Mouse (Mus musculus) left cerebral cortex, postnatal 4 days (tissue): ENCODE data around the gene E130114P18Rik. TPM values are rescaled to one million over a fixed set of nuclear protein-coding genes. Genes with fewer than 3 reads are reported as not detected.

Source experiments
- DNase-seq: peaks from one replicate; pipeline ENCODE4 v3.0.0-alpha.2; 2022
- intact Hi-C: fragments of 180-260 bp; cut with DNase I; formaldehyde crosslinking; loops from one replicate; pipeline ENCODE4 v1.15.1; 2025
- total RNA-seq, 2 experiments: library from RNA; stranded (reverse); gene quantifications; 2 replicates each; pipeline ENCODE4 v1.2.3; 2021

The E130114P18Rik gene
- total RNA-seq, 2 experiments from 2014 or later: 6.6 to 8.2 TPM

DNA sequence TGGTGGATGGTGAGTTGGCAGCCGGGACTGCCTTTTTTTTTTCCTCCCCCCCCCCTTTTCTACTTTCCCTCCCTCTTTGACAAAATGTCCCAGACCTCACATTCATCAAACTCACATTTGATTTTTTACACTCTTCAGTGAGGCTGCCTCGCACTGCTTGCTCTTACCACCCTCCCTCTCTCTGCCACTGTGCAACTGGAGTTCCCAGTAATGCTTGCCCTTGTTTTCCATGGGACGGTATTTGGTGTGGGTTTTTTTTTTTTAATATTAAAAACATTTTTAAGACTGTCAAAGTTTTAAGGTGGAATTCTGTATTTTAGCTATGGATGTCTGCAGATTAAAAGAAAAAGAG lies 195.8 kb downstream of the E130114P18Rik start:
- intact Hi-C loops: loop anchor here (5.0 kb wide), 1 partner anchor 165 kb away; no protein-coding TSS in a partner anchor

DNA sequence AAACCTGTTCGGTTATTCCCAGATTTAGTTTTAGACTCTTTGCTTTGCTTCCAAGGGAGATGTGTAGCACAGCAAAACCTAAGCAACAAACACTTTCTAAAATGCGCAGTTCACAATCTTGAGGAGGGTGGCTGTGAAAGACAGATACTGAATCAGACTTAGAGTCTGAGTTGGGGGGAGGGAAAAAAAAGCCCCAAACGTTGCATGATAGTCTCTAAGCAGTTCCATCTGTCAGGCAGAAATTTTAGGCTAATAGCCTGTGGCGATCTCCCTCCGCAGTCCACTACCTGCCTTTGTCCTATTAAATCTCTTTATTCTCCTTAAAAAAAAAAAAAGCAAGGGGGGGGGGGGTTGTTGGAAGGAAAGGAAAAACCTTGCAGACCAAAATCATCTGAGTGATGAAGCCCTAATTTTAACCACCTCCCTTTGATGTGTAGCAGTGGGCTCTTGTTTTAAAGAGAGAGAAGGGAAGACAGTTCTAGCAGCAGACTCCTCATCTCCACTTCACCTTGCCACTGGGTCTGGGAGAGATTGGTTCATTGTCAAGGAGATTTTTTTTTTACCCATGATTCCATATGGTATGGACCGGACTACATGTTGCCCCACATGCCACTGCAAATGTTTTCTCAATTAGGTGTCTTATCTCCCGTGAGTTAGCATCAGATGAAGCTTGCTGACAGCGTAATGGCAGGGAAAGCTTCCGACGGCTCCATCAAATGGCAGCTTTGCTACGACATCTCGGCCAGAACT lies 196.4 kb downstream of the E130114P18Rik start:
- intact Hi-C loops: loop anchor here (5.0 kb wide), 1 partner anchor 166 kb away; no protein-coding TSS in a partner anchor
- DNase-seq: peak; percentile 74

More for the DNA sequence above, 195.8 kb downstream of the E130114P18Rik start:
- DNase-seq: no peak

DNA sequence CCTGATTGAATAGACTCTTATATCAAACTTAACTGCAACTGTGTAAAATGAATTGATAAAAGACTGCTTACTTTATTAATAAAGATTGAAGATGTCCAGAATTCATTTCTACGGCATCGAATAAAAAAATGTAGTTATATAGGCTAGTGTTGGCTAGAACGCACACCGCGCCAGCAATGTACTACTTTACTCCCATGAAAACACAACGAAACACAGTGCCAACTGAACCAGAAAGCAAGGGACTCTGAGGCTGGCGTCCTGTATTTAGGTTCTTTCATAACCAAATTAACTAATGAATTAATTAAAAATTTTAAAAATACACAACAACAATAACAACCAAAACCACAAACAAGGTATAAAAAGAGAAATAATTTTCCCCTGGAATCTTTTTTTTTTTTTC lies 197.0 kb downstream of the E130114P18Rik start:
- intact Hi-C loops: loop anchor here (5.0 kb wide), 1 partner anchor 166 kb away; no protein-coding TSS in a partner anchor
- DNase-seq: no peak

DNA sequence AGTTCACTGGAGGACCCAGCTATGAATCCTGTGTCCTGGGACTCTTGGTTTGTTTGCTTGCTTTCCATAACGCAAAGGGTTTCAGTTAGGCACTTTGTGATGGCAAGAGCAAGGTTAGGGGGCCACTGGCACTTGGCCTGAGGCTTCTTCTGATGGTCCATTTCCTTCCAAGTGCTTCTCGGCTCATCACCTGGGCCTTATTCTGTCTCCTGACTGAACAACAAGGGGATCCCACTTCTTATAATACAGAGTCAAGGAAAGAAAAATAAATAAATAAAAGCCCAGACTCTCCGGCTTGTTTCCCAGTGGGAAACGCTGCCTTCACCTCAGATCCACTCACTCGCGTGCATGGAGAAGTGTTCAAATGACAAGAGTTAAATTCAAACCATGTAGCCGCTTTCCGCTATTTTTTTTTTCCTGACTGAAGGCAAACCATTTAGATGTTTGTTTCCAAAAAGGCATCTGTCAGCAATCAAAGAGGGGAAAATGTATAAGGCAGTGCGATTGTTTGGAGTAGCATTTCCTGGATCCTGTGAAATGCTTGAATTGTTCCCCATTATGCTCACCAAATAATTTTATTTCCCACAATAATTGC lies 199.2 kb downstream of the E130114P18Rik start:
- intact Hi-C loops: no loop called here
- DNase-seq: no peak

DNA sequence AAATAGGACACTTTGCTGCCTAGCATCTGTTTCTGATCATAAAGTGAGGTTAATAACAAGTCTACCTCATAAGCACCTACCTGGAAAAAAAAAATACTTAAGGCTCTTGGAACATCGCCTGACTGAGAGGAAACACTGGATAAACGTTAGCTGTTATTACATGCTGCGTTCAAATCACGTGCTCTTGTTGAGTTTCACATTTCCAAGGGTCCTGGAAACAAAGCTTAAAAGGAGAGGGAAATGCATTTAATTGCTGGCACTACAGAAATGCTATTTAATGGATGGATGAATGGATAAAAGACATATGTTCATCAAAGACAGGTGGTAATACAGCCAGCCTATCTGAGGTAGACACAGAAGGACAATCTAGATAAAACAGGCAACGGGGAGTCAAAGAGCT lies 200.4 kb downstream of the E130114P18Rik start:
- intact Hi-C loops: no loop called here
- DNase-seq: no peak

DNA sequence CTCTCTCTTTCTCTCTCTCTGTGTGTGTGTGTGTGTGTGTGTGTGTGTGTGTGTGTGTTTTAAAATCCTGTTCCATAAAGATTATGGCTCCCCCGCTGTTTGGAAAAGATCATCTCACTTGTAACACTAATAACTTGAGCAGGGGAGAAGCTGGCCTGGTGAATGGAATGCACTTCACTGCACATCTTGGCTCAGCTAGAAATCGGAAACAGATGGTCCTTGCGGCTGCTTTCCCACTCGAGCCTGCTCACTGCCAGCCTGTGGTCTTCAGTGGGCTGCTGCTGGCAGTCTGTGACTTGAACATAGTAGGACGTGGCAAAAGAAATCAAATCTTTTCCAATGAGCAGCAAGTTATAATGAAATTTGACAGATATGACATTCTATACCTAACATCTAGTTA lies 202.4 kb downstream of the E130114P18Rik start:
- intact Hi-C loops: no loop called here
- DNase-seq: peak; percentile 84

DNA sequence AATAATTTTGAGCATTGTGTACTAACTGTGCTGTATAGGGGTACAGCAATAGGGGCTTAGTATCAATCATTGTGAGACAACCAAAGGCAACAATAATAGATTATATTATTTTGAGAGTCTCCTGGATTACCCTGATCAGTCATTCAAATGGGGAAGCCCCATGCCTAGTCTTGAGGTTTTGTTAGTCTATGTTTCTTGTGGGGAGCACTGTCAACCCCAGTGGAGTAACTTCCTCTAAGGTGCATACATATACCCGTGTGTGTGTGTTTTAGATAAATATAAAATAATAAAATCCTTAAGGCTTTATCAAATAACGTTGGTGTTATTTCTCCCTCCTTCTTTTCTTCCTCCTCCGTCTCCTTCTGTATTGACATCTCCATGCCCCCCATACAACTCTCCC lies 208.6 kb downstream of the E130114P18Rik start:
- no peak for DNase-seq
- intact Hi-C loops: no loop called here

DNA sequence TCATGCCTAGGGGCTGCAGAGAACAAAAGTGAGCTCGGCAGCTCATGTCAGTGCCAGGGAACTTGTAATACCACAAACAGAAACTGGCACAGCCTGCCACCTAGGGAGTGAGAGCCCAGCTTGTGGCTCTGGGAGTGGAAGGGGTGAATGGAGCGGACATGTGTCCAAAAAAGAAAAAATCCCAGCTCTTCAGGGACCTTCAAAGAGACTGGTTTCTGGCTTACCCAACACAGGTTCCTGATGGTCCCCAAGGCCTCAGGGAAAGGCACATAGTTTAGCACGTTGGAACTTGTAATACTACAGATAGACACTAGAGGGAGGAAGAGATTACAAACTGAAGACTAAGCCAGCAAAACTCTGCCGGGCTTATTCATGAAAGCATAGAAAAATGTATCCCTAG lies 213.2 kb downstream of the E130114P18Rik start:
- DNase-seq: no peak
- intact Hi-C loops: loop anchor here (5.0 kb wide), 1 partner anchor 183 kb away; no protein-coding TSS in a partner anchor

DNA sequence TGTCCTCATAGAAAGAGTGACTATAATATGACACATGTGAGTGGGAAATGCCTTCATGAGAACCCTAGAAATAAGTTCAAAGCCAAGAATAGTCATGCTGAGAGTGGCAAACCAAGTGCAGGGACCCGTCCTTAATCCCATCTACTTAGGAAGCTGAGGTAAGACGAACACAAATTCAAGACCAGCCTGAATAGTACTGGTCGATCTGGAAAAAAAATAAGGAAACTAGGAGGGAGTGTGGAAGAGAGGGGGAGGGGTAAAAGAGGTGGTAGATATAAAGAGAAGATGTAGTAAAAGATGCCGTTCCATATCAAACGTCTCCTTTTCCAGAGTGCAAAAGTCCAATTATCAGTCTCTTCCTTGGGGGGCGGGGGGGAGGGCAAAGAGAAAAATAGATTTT lies 213.7 kb downstream of the E130114P18Rik start:
- no peak for DNase-seq
- intact Hi-C loops: loop anchor here (5.0 kb wide), 1 partner anchor 183 kb away; no protein-coding TSS in a partner anchor

DNA sequence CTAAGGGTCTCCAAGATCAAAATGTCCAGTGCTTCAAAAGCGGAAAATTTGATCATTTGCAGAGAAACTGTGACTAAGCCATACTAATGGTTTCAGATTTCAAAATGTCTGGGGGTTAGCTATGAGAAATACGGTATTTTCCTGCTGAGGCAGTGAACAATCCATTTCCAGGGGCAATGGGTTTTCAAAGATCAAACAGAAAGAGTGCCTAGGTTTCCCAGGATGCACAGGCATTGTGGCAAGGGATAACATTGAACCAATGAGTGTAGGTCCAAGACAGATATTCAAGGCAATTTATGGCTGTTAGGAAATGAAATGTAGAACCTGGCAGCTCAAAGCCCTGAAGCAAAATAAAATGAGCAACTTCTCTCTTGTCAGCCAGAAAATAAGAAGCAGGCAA lies 220.3 kb downstream of the E130114P18Rik start:
- intact Hi-C loops: no loop called here
- DNase-seq: no peak

DNA sequence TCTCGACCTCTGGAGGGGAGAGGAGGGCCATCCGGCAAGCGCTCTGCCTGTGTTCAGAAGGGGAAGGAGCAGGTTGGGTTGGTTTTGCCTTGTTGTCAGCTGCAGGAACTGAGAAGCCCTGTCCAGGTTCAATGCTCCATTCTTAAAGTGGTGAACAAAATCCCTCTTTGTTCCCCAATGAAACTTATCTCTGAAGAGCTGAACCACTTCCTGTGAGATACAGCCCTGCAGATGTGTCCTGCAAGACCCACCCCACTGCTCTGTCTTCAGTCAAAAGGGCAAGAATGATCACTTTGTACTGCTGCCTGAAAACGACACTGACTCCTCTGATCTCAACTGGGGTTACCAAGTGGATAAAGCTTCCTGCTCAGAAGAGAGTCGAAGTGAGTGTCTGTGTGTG lies 233.9 kb downstream of the E130114P18Rik start:
- intact Hi-C loops: no loop called here
- DNase-seq: no peak

DNA sequence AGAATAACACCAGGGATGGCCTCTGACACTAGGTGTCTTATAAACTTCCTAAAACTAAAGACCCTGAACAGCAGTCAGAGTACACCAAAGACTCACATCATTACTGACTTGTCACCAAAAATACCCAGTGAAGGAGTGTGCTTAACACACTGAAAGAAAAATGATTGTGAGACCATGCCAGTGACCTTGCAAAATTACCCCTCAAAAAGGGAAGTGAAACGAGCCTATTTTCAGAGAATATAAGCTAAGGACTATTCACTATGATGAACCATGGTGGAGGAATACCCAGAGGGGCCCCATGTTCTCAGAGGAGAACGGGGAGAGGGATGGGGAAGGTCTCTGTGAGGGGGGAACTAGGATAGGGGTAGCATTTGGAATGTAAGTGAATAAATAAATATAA lies 245.8 kb downstream of the E130114P18Rik start:
- intact Hi-C loops: no loop called here
- DNase-seq: no peak

DNA sequence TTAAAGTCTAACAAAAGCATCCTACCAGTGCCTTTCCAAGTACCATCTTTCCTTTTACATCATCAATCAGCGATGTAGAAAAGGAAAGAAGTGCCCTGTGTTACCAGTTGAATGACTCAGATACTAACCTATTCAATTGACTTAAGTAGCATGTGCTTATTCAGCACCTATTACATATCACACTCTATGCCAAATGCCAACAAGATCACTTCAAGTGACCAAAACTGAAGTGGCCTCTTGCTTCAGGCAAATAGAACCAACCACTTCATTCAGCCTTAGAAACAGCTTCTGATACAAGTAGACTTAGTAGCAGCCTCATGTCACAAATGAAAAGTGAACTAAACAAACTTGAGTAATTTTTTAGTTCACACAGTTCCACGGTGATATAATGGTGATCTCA lies 249.4 kb downstream of the E130114P18Rik start:
- DNase-seq: no peak
- intact Hi-C loops: no loop called here

Other genes with a start within 250 kb of the E130114P18Rik start
- 10 to 100 TPM; 97.1 to 99.7 TPM for gene Nfia, start 5.3 kb downstream of the E130114P18Rik start, total RNA-seq